Mouse (Mus musculus) kidney, postnatal 10 days (tissue): ENCODE results near the gene Inpp5a.

ENCODE experiments used
- DNase-seq: peaks from one replicate; pipeline ENCODE4 v3.0.0; 2021; ENCODE audit warnings: mixed read lengths

Gene Inpp5a

DNA sequence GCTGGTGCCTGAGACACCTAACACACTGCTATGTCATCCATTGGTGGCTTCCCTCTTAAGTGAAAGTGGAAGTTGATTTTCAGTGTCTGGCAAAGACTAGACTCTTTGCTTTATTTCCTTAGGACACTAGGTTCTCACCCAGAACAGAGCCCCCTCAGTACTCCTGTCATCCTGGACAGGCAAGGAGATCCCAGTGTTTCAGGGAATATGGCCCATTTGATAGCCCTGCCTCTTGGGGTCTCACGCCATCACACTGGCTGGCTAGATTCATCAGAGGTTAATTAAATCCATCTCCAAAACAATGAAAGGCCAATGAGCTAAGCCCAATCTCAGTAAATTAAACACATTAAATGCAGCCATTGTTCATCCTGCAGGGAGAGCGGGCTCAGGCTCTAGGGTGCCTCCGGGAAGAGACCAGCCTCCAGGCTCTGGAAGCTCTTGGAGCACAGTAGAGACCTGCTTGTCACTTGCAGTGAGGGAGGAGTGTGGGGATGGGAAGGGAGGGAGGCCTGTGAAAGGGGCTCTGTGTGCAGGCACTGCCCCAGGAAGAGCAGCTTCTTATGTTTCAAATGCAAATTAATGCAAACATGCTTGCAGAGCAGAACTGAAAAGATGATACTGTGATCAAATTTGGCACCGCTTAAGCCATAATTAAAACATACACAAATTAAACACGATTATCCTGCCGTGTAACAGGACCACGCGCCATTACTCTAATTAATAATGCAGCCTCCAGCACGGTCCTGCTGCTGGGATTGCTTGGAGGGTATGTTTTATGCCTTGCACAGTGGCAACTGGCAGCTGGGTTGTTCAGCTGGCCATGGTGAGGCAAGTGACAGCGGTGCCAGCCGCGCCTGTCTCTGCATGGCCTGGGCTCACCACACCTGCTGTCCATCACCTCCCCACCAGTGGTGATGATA, 156.1 kb downstream of the Inpp5a start:
- DNase-seq: no peak

DNA sequence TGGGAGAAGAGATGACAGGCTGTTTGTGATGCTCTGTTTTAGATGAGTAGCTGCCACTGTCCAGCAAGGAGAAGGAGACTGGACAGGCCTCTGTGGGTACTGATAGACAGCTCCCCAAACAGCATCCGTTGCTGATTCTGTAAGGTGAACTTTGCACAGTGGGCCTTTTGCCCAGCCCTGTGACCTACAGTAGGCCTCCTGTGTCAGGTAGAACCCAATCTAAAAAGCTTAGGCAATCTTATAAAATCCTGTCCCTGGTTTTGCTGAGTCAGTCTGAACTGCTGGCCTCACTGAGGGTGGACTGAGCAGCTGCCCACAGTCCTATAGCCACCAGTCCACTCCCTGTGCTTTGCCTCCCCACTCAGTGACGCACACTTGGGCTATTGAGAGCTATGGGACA, 158.4 kb downstream of the Inpp5a start:
- peak; percentile 69 for DNase-seq

DNA sequence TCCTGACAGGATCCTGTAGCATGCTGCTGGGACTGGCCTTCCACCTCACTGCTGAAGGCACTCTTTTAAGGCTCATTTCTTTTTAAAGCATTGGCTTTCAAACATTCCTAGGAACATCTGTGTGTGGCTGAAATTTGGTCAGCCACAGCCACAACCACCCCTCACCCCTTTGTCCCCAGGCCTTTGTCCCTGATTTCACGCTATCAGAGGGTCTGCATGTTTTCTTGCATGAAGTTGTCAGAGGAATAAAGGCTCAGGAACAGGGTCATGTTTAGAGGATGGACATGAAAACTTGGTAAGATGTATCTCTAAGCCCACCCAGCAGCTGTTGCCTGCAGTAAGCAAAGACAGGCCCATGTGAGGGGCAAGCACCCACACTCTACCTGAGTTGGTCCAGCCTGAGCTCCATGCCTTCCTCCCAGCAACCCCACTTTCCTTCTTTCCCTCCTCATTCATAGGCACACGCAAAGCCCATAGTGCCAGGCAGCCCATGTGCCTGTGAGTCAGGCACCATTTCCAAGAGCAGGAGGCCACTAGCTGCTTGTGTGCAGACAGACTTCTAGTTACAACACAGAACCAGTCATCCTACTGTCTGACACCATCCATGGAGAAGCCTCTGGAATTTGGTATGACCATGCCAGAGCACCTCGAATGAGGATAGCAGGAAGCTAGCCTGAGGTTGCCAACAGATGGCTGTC, 161.3 kb downstream of the Inpp5a start:
- DNase-seq: no peak

DNA sequence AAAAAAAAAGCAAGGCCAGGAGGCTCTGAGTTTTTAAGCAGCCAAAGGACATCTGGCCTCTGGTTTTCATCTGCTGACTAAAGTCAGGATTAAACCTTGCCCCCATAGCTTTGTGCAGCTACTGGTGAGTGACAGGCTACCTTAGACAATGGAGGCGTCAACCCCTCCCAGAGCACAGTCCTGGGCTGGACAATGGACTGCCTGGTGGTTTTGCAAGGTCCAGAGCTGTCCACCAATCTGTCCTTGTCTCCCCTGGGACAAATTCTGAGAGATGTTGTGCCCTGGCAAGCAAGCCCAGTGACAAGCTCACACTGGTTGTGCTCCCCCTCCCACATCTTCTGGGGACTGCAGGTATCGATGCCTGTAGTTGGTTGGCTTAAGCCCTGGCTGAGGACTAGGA, 162.6 kb downstream of the Inpp5a start:
- DNase-seq: no peak

DNA sequence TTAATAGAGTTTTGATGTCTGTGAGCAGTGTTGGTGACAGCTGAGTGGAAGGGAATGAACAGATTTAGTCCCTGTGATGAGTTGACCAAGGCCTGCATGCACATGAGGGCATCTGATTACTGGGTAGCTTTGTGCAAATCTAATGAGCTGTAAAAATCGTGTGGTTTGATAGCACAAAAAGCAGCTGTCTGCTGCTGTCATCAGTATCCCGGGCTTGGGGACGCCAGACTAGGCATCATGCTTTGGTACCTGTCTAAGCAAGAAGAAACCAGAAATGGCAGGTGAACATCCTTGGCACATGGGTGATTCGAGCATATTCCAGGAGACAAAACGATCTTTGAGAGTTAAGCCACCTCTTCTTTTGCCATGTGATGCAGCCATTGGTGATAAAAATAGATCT, 167.4 kb downstream of the Inpp5a start:
- no peak for DNase-seq

DNA sequence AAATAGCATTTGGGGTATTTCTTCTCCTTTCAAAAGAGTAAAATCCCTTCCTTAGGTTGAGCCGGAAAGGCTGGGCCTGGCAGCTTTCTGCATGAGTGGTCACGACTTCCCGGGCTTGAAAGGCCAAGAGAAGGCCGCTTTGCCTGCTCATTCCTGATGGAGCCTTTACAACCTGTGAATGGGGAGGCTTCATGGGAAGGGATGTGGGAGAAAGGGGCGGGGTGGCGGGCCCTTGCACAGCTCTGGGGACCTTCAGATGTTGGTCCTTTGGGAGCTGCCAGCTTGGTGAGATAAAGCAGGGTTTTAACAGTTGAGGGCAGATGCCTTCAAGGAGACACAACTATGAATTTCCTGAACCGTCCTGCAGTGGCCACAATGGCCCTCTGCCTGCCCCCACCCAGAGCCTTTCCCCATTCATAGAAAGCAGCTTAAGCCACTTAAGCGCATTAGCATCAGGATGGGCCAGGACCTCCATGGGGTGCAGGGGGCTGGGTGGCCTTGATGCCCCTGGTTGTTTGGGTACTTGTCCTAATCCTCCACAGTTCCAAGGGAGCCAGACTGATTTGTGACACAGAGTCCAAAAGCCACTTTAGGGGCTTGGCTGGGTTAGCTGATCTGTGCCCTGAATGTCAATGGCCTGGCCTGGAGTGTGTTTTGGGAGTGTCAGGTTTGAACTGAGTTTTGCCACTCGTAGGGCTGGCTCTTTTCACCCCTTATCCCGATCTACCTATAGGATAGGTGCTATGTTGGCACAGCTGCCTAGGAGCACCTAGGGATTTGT, 168.0 kb downstream of the Inpp5a start:
- DNase-seq: no peak

DNA sequence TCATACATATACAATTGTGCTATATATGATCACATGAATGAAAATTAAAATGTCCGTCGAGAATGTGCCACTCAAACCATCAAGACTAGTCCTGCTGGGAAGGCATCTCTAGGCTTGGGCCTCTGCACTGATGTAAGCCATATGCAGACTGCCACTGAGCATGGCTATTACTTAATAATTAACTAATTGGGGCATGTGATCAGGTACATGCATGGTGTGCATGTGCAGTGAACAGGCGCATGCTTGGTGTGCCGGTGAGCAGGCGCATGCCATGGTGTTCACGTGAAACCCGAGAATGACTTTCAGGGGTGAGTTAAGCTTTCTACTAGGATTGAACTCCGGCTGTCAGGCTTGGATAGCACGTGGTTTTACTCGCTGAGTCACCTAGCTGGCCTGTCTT, 170.8 kb downstream of the Inpp5a start:
- DNase-seq: peak; percentile 18

DNA sequence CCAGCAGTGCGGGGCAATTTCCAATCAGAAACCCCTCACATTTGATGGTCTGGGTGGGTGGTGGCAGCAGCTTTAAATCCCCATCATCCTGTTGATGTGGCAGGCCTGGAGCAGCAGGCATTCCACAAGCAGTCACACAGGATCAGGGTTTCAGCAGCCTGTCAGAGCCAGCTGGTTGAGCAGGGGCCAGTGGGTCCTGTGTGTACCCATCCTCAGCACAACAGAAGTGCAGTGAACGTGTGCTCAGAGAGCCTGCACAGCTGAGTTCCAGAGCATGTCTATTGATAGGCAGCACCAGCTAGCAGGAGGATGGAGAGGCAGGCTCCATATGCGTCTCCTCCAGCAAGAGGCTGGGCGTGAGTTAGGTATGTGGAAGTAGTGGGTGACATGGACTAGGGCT, 174.5 kb downstream of the Inpp5a start:
- DNase-seq: no peak

DNA sequence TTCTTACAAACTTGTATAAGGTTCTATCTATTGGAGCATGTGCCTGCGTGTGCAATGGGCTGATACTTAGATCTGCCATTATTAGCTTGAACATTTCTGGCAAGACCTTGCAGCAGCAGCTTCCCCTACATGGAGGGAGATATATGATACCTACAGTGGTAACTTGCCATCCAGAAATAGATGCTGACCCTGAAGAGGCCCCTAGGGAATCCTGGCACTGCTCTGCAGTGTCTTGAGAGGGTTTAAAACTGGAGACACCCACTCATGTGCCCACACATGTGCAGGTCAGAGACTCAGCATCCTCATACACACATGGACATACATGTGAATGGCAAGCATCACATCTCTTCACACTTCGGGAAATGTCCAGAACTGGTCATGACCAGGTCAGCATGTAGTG, 175.3 kb downstream of the Inpp5a start:
- DNase-seq: no peak

DNA sequence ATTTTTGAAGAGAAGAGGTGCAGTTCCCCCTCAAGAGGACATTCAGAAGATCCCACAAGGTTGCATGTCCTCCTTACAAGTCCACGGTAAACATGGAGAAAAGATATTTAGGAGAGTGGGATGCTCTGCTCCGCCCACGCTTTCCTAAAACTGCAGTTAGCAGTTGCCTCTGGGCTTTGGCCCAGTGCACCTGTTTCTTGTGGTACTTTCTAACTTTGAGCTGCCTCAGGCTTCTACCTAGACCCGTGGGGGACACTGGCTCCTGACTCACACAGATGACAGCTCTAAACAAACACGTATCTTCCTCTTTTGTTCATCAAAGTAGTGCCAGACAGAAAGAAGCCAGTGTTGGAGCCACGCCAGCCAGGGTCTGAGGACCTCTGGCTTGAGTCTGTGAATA, 177.1 kb downstream of the Inpp5a start:
- DNase-seq: peak; percentile 24

DNA sequence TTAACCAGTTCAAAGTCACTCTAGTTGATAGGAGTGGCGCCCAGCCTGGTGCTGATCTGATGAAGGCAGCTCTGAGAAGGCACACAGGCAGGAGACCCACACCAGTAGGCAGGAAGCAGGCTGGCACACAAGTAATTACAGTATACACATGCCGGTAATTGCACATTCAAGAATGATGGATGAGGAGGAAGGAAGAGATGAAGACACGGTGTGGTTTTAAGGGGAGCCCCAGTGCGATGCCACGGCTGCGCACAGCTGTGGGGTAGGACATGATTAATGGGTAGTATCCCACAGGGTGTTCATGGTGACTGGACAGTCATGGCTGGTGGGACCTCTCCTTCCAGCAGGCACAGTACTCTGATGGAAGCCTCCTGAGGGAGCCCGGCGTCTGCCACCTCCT, 177.6 kb downstream of the Inpp5a start:
- no peak for DNase-seq

DNA sequence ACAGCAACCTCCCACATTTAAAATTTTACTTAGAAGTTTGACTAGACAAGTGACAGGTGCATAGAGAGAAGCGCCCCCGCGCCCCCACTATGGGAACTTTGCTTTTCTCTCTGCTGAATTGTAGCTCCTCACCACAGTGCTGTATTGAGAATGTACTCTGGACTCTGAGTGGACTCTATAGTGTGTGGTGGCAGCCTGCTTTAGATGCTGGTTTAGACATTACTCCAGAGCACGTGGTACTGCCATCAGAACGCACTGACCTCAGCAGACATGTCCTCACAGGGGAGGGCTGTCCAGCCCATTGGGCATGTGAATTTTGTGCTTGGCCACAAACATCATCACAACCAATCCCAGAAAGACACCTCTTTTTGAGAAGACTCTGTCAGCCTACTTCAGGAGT, 181.9 kb downstream of the Inpp5a start:
- peak; percentile 24 for DNase-seq

DNA sequence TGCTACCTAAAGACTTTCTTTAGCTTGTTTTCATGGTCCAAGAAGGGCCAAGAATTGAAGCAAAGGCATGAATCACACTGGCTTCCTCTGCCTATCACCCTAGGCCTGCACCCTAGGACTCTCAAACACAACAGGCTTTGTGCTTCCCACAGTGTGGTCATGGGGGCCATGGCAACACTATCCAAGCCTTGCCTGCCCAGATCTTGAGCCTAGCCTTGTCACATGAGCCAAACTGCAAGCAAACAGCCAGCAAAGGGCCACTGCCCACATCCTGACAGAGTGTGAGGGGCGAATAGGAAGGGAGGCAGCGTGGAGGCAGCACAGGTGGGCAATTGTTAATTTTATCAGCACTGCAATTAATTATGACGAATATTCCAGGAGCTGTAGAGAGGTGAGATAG, 183.8 kb downstream of the Inpp5a start:
- no peak for DNase-seq

DNA sequence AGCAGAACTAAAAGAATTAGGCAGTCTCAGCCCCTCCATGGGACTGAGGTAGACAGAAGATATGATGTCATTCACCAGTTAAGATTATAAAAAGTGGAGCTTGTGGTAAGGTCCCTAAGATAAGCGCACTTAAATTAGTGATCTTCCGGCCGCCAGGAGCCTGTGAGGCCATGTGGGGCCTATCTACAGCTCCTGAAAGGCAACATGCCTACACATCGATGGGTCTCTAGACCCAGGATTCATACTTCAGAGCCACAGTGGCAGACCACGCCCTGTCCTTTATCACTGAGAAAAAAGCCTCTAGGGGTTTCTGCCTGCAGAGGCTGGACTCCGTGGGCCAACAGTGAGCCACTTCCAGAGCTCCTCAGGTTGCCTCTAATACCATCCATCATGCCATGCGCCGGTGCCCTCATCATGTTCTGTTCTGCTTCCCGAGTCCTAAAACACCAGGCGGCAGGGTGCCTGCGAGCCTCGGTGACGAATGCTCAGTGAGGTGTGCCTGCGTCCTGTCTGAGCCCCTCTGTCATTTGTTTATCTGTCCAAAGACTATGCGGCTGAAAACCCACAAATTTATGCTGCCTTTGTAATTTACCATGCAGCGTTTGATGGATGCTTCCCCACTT, 187.3 kb downstream of the Inpp5a start:
- no peak for DNase-seq

DNA sequence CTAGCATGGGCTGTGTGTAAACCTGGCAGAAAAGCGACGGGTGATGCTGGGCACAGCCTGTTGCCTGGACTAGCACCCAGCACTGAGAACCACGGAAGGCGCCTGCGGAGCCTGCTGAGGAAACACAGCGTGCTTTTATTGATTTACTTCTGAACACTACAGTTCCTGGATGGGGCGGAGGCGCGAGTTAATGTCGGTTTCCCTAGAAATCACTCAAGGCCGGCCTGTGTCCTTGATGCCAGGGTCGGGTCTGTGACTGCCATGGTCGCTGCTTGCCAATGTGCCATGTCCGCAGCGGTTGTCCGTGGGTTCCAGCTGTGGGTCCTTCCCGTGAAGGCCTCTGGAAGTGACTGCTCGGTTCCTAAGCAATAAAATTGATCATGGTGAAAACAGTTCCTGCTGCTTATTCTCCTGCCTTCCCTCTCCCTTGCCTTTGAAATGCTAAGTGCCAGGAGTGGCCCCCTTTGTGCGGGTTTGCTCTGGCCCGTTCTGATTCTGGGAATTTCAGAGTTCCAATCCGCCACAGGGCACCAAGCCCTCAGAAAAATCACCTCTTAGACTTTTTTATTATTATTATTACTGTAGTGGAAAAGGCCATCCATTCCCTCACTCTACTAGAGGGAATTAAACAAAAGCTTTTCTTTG, 190.5 kb downstream of the Inpp5a start:
- DNase-seq: no peak

DNA sequence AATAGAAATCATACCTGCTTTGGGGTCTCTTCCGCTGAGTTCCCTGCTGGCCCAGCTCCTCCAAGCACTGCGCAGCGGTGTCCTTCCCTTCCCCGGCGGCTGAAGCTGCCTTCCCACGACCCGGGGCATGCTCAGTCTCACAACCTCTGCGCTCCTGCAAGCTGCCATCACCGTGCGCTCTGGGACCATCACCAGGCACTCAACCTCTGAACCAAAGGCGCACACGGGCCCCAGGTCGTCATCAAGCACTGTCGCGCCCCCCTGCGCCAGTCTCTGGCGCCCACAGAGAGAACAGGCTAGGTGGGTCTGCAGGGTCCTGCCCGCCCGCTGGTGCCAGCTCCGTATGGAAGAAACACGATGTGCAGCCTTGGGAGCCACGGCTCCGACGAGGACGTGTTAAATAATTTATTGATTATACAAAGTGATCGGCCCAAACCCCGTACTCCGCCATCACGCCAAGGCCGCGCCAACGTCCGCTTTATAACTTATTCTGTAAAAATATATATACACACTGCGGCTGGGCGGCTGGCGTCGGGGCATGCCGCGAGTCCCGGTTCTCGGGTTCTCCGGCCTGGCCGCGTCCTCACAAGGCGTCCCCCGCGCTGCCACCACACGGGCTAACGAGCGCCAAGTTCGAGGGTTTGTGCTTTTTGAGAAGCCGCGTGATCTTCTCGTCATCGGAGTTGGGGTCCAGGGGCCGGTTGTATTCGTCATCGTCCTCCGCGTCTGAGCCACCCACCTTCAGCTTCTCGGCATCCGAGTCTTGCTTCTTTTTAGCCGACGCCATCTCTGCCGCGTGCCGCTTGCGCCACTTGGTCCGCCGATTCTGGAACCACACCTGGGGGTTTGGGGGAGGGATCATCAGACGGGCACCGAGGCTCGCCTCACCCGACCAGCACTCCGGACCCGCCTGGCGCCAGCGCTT, 192.2 kb downstream of the Inpp5a start:
- DNase-seq: peak; percentile 29

DNA sequence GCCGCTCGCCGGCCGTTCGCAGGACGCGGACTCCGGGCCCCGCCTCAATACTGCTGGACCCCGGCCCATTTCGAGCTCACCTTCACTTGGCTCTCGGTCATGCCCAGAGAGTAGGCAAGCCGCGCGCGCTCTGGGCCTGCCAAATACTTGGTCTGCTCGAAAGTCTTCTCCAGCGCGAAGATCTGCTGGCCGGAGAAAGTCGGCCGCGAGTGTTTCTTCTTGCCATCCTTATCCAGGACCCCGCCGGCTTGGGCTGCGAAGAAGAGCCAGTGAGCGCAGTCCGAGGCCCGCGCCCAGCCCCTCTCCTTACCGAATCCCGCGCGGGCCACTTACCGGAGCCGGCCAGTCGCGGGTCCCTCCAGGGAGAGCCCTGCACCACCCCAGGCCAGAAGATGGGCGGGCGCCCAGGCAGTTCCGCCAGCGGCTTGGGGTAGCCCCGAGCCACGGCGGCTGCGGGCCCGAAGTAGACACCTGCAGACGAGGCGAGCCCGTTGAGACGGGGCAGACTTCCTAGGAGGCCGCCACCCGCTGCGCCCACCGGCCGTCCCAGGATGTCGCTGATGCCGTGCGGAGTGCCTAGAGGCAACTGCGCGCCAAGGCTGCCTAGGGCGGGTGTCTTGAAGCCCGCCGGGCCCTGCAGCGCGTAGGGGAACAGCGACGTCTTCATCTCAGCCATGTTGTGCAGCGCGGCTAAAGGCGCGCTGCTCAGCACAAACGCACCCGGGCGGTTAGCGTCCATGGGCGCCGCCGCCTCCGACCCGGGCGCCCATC, 193.1 kb downstream of the Inpp5a start:
- peak; percentile 45 for DNase-seq

DNA sequence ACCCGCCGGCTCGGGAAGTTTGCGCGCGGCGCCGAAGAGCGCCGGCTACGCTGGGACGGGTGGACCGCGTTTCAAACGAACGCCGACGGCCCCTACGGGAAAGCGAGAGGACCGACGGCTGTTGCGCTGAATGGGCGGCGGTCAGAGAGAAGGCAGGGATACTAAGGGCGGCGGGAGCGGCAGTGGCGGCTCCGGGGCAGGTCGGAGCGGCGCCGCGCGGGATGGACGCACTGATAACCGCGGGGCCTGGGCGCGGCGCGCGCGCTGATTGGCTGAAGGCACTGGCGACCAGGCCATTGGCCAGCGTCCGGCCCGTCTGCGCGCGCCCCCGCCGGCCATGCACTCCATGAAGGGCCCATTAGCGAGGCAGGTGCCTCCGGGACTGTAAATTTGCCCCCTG, 193.7 kb downstream of the Inpp5a start, which contains the start of gene Nkx6-2:
Nkx6-2 (minus strand) TSS at position 203 of the 400 bp plus-strand sequence.
- DNase-seq: peak; percentile 73

DNA sequence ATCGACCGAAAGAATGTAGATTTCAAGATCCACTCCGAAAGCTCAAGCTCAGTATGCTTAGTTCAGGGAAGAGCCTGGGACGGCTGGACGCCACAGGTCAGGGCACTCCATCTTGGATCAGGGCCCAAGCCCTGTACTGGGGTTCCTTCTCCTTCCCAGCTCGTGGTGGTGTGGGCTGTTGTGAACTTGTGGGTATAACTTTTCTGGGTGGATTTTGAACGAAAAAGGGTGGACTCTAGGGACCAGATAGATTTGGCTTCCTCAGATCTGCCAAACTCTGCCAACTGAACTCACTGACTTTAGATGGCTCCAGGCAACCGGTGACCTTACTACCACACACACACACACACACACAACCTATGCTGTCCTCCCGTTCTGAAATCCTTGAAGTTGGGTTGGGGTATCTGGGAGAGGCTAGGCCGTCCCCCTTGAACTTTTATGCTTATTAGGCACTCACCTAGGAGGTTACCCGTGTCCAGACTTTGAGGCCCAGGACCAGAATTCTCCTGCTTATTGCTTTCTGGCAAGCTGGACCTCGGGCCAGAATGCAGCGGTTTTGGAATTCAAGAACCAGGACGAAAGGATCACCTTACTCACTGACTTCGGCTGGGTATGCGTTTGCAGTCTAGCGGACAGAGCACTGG, 194.3 kb downstream of the Inpp5a start:
- DNase-seq: no peak
